Mouse (Mus musculus): Measurements from ENCODE around the gene Naa25.
A peak's percentile ranks its signal among the peaks of the same experiment; 100 is the strongest.

The Naa25 gene

GRCm38 (mm10) chr5:121452026-121452869 lies 54.5 kb downstream of the Naa25 start, which contains the start of gene Erp29:
Erp29 (minus strand) TSS chr5:121452506.
- DNase-seq (ENCODE audit: low read depth, low spot score): peak; percentile 98

GRCm38 (mm10) chr5:121452906-121453305 lies 55.2 kb downstream of the Naa25 start:
- DNase-seq (ENCODE audit: low read depth, low spot score): no peak

GRCm38 (mm10) chr5:121453743-121454502 lies 56.2 kb downstream of the Naa25 start:
- no peak for DNase-seq (ENCODE audit: low read depth, low spot score)

DNA sequence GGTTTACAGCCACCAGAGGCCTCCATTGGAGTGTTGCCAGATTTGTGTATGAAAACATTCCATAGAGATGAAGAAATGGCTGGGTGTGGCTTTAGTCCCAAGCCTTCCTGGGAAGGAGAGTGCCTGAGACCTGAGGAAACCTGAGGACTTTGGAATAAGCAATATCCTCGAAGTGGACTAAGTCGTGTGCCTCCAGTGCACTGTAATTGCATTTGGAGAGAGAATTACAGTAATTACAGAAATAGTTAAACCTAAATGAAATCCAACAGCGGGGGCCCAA lies 56.7 kb downstream of the Naa25 start:
- DNase-seq (ENCODE audit: low read depth, low spot score): no peak

- DNase-seq (ENCODE audit: low read depth, low spot score): no peak
Measured at GRCm38 (mm10) chr5:121455510-121456265, 58.0 kb downstream of the Naa25 start.

- no peak for DNase-seq (ENCODE audit: low read depth, low spot score)
Measured at GRCm38 (mm10) chr5:121461339-121462170, 63.8 kb downstream of the Naa25 start.

DNA sequence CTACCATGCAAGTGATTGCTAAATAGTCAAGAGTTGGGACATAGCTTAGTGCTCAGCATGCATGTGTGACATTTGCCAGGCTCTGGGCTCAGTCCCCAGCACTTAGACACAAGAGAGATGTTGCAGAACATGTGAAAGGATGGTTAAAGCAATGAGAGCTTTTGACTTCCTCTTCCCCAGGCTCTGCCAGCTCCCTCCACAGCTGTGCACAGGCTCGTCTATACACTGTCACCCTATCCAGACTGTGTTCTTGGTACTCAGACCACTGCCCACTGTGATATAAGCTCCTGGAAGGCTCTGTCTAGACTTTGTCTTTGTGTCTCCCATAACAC lies 64.4 kb downstream of the Naa25 start:
- no peak for DNase-seq (ENCODE audit: low read depth, low spot score)

- DNase-seq (ENCODE audit: low read depth, low spot score): no peak
Measured at GRCm38 (mm10) chr5:121462967-121463366, 65.2 kb downstream of the Naa25 start.

GRCm38 (mm10) chr5:121463601-121464250 lies 66.0 kb downstream of the Naa25 start:
- no peak for DNase-seq (ENCODE audit: low read depth, low spot score)

- no peak for DNase-seq (ENCODE audit: low read depth, low spot score)
Measured at GRCm38 (mm10) chr5:121469566-121469965, 71.8 kb downstream of the Naa25 start.

DNA sequence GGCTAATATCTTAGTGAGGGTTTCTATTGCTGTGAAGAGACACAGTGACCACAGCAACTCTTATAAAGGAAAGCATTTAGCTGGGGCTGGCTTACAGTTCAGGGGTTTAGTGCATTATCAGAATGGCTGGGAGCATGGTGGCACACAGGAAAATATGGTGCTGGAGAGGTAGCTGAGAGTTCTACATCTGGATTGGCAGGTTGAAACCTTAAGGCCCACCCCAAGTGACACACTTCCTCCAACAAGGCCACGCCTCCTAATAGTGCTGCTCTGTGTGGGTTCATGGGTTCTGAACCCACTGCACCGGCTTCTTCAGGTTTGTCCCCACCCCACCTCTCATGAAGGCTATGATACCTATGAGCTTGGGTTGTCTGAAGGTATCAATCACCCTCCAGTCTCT lies 74.7 kb downstream of the Naa25 start:
- no peak for DNase-seq (ENCODE audit: low read depth, low spot score)

DNA sequence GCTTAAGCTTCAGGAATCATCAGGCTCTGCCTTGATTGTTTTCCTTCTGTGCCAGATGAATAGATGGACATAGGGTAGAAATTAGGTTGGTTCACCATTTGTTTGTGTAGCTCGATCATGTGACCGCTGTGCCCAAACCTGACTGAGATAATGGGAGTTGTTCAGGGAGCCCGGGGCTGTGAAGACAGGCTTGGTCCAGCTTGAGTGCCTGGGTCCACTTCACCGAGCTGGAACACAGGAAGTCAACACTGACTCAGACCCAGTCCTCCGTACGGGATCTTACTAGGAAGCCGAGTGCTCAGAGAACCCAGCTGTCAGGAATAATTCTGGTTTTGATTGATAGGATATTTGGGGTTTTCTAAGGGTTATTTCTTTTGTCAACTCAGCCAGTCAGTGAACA lies 76.9 kb downstream of the Naa25 start:
- no peak for DNase-seq (ENCODE audit: low read depth, low spot score)

DNA sequence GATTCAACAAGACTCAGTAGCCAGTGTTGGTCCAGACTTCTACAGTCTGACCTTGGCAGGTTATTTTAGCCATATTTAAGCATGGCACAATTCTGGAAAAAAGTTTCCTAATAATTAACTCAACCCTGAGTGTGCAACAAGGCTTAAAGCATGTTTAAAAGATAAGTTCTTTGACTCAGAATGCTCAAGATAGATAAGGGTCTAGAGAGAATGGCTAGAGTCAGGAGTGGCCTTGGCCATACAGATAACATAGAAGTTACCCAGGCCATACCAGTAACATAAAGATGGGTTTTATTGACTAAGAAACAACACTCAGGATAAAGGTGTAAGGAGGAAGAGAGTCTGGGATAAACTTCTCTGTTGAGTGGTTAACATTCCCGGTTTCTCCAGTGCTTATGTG lies 78.3 kb downstream of the Naa25 start:
- DNase-seq (ENCODE audit: low read depth, low spot score): no peak

DNA sequence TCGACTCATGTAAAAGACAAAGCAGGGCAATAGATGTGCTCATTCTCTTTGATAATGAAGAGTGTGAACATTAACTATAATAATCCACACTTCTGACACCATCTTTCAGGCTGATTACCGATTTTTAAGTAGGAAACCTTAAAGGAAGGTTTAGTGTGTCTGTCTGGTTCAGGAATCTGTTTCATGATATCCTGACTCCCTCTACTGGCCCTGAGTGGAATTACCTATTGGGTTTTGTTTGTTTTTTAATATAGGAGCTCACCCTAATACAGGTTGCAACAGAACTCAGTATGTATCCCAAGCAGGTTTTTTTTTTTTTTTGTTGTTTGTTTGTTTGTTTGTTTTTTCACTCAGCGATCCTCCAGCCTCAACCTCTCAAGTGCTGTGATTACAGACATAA lies 79.9 kb downstream of the Naa25 start:
- DNase-seq (ENCODE audit: low read depth, low spot score): peak; percentile 71

DNA sequence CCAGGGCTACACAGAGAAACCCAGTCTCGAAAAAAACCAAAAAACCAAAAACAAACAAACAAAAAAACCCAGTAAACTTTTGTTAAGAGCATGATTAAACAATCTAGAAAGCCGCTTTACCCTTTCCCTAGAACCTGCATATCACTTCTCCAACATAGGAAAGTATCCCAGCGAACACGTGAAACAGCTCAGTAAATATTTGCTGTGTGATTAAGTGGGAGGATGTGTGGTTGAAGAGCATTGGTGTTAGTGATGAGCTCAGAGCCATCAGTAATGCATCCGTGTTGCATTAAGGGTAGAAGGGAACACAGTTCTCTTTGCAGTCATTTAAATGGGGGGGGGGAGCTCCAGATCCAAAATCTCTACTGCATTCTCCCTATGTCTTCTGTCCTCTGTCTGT lies 87.1 kb downstream of the Naa25 start:
- no peak for DNase-seq (ENCODE audit: low read depth, low spot score)

DNA sequence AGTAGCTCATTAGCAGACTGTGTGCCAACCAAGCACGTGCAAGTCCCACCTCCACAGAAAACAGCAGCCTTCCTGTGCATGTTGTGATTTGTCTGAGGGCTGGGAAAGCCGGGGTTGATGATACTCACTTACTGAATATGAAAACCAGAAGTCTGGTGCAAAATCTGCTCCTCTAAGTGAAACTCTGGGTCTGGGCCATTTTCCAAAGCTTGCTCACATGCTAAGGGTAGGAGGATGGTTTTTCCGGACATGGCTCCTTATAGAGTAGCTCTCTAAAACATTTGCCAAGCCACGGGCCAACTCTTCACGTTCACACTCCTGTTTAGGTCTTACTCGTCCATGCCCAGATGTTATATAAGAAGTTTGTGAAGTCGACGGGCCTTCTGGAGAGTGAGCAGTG lies 95.6 kb downstream of the Naa25 start:
- DNase-seq (ENCODE audit: low read depth, low spot score): no peak
